ENCODE assay signal across 8 mouse cellular contexts in genomic region chr4:86632556-86632955, GRCm38 (mm10). TPM values are rescaled to one million over a fixed set of nuclear protein-coding genes. Genes with fewer than 3 reads are reported as not detected.
A peak's percentile ranks its signal among the peaks of the same experiment; 100 is the strongest.
DNase-seq lines count a peak whose midpoint lies in the region; ATAC-seq and TF ChIP-seq lines count a peak whose summit lies in the region.
"Not testable (repeated sequence)": the region's sequence is repeated elsewhere in the genome, so short reads cannot be mapped to it uniquely, and the experiment has no call there.

No protein-coding gene starts in this region.

- H3K9ac ChIP-seq in CH12.LX (ENCODE audit: insufficient read depth, low read depth); intestine, embryonic 15.5 days; kidney, embryonic 16.5 days (replicated peaks; ENCODE audit: low read length); lung, embryonic 16.5 days (ENCODE audit: low read length); stomach, postnatal 0 days (ENCODE audit: low read length): not testable (repeated sequence)

- H3K4me1 ChIP-seq in CH12.LX (ENCODE audit: control insufficient read depth in 1 of 2, insufficient read depth in 2 of 2); intestine, embryonic 15.5 days (replicated peaks); kidney, embryonic 16.5 days (ENCODE audit: insufficient read depth, low read length); lung, embryonic 16.5 days (replicated peaks; ENCODE audit: control insufficient read depth, insufficient read depth, low read length); stomach, postnatal 0 days (replicated peaks; ENCODE audit: control insufficient read depth, insufficient read depth): not testable (repeated sequence)

- H3K9me3 ChIP-seq in CH12.LX (replicated peaks; ENCODE audit: low read length); intestine, embryonic 15.5 days; kidney, embryonic 16.5 days (ENCODE audit: low read length); lung, embryonic 16.5 days (ENCODE audit: control insufficient read depth, low read length); stomach, postnatal 0 days (ENCODE audit: control insufficient read depth, low read length): not testable (repeated sequence)

- WGBS in intestine, embryonic 15.5 days = 69% methylated on average over 5 of the region's 5 CpGs
- WGBS in kidney, embryonic 16.5 days = 70% methylated on average over 4 of the region's 5 CpGs
- WGBS in lung, embryonic 16.5 days = 62% methylated on average over 4 of the region's 5 CpGs
- 71% methylated on average over 4 of the region's 5 CpGs for WGBS in stomach, postnatal 0 days

- H3K27me3 ChIP-seq in CH12.LX (replicated peaks); intestine, embryonic 15.5 days (replicated peaks); kidney, embryonic 16.5 days (ENCODE audit: insufficient read depth, low read length); lung, embryonic 16.5 days (ENCODE audit: control insufficient read depth, insufficient read depth, low read depth, low read length); stomach, postnatal 0 days (ENCODE audit: control insufficient read depth, insufficient read depth, low read length): not testable (repeated sequence)

- in situ Hi-C loops in CH12.LX (cut with MboI; ENCODE audit: low pct_ligation_motif_present, low pct_unique_long_range_greater_than_20kb, low sequenced_read_pairs) = not testable (repeated sequence)

- H3K79me2 ChIP-seq in CH12.LX (replicated peaks; ENCODE audit: control insufficient read depth, extremely low read depth, insufficient read depth, poor library complexity, severe bottlenecking) = not testable (repeated sequence)

- not testable (repeated sequence) for H3K36me3 ChIP-seq in CH12.LX (replicated peaks in 1 of 2; ENCODE audit: control insufficient read depth in 1 of 2, insufficient read depth in 1 of 2, low read length in 1 of 2); intestine, embryonic 15.5 days; kidney, embryonic 16.5 days (ENCODE audit: insufficient read depth, low read length); lung, embryonic 16.5 days (ENCODE audit: control insufficient read depth, insufficient read depth, low read length); stomach, postnatal 0 days (ENCODE audit: control insufficient read depth, insufficient read depth, low read length)

- dilution Hi-C loops in CH12.LX (cut with MboI; ENCODE audit: extremely low pct_ligation_motif_present, extremely low pct_unique_long_range_greater_than_20kb, low sequenced_read_pairs) = not testable (repeated sequence)

- not testable (repeated sequence) for TF ChIP-seq RAD21 in CH12.LX (IDR thresholded peaks at IDR 0.05; ENCODE audit: low read depth, low read length)

- not testable (repeated sequence) for DNase-seq in CH12.LX (ENCODE audit: extremely low read depth); stomach, postnatal 0 days (ENCODE audit: low spot score)

- ATAC-seq in cerebellum, adult (ENCODE audit: insufficient number of reproducible peaks, low FRiP score, low TSS enrichment) = peak; percentile 40; the same call in 1 of the 2 replicates
- ATAC-seq in granulocyte monocyte progenitor cell, adult 5-6 weeks (replicated peaks; ENCODE audit: poor library complexity, severe bottlenecking) = peak; percentile 99
- ATAC-seq in intestine, embryonic 15.5 days = peak; percentile 85
- peak; percentile 51; the same call in 1 of the 2 replicates for ATAC-seq in kidney, embryonic 16.5 days (ENCODE audit: low FRiP score, low TSS enrichment)
- ATAC-seq in lung, embryonic 16.5 days (ENCODE audit: low read depth) = peak; percentile 38; the same call in 1 of the 2 replicates
- 0 out of 2 replicates have a peak, but pooled peaks have one; percentile 49 for ATAC-seq in megakaryocyte-erythroid progenitor cell, adult 5-6 weeks (replicated peaks; ENCODE audit: low FRiP score, low TSS enrichment, poor library complexity, severe bottlenecking)
- ATAC-seq in stomach, postnatal 0 days (ENCODE audit: low FRiP score, low TSS enrichment) = peak; percentile 48; the same call in 1 of the 2 replicates

- not testable (repeated sequence) for H3K27ac ChIP-seq in CH12.LX (ENCODE audit: insufficient read depth, low read depth); intestine, embryonic 15.5 days; kidney, embryonic 16.5 days (ENCODE audit: low read length); lung, embryonic 16.5 days (ENCODE audit: low read length); stomach, postnatal 0 days (replicated peaks)

- TF ChIP-seq CTCF in CH12.LX (conservative IDR thresholded peaks at IDR 0.05 in 1 of 2, IDR thresholded peaks at IDR 0.05 in 1 of 2; ENCODE audit: low read depth in 2 of 2, low read length in 2 of 2); stomach, postnatal 0 days (IDR thresholded peaks at IDR 0.05; ENCODE audit: low read depth): not testable (repeated sequence)

- TF ChIP-seq POLR2A in CH12.LX (IDR thresholded peaks at IDR 0.05; ENCODE audit: low read depth, low read length) = not testable (repeated sequence)

- not testable (repeated sequence) for TF ChIP-seq EP300 in CH12.LX (IDR thresholded peaks at IDR 0.05; ENCODE audit: low read length); stomach, postnatal 0 days (optimal IDR thresholded peaks at IDR 0.05)

- H3K4me2 ChIP-seq in CH12.LX (ENCODE audit: insufficient read depth, low read depth, poor library complexity, severe bottlenecking) = peak overlapping the region; percentile 7; the same call in 1 of the 2 replicates
- H3K4me2 ChIP-seq in intestine, embryonic 15.5 days (replicated peaks); kidney, embryonic 16.5 days (replicated peaks; ENCODE audit: low read depth, low read length); lung, embryonic 16.5 days (ENCODE audit: low read depth, low read length); stomach, postnatal 0 days (replicated peaks; ENCODE audit: low read depth): not testable (repeated sequence)

- H3K4me3 ChIP-seq in CH12.LX (replicated peaks in 1 of 3; ENCODE audit: low read depth in 2 of 3, low read length in 2 of 3, poor library complexity in 1 of 3); intestine, embryonic 15.5 days (replicated peaks); kidney, embryonic 16.5 days (ENCODE audit: low read length); lung, embryonic 16.5 days (ENCODE audit: low read length); stomach, postnatal 0 days (ENCODE audit: low read depth, low read length): not testable (repeated sequence)

RNA-seq across cellular contexts. Expression of gene Haus6, which starts 20.7 kb away (rescaled TPM):
- total RNA-seq in CH12.LX (2012; rRNA removed) (35.9 and 39.0 TPM in 2 replicates), CH12.LX (2014; rRNA removed) (23.4 and 25.5 TPM in 2 replicates)
- 23.3 and 26.3 TPM in 2 replicates for polyA plus RNA-seq in CH12.LX (2012; ENCODE audit: insufficient read length, low read depth)
- 22.5 and 23.3 TPM in 2 replicates for total RNA-seq in granulocyte monocyte progenitor cell, adult 5-6 weeks (2014; fragmentation: Nextera tagmentation)
- 28.9 and 32.2 TPM in 2 replicates for total RNA-seq in granulocyte monocyte progenitor cell, adult 5-6 weeks (2017)
- polyA plus RNA-seq in intestine, embryonic 15.5 days (2015; fragmentation: Nextera tagmentation; extraction: Ambion mirVana) = 13.0 and 13.7 TPM in 2 replicates
- polyA plus RNA-seq in kidney, embryonic 16.5 days (2015; fragmentation: Nextera tagmentation; extraction: Ambion mirVana) = 16.0 and 19.1 TPM in 2 replicates
- polyA plus RNA-seq in lung, embryonic 16.5 days (2015; fragmentation: Nextera tagmentation; extraction: Ambion mirVana) = 18.1 and 21.2 TPM in 2 replicates
- total RNA-seq in megakaryocyte-erythroid progenitor cell, adult 5-6 weeks (2014; fragmentation: Nextera tagmentation) = 29.5 and 37.0 TPM in 2 replicates
- 34.7 and 35.2 TPM in 2 replicates for total RNA-seq in megakaryocyte-erythroid progenitor cell, adult 5-6 weeks (2017)
- 3.4 and 4.4 TPM in 2 replicates for polyA plus RNA-seq in stomach, postnatal 0 days (2015; fragmentation: Nextera tagmentation; extraction: Ambion mirVana)

RNA-seq across cellular contexts. Expression of gene Plin2, which starts 37.3 kb away (rescaled TPM):
- total RNA-seq in CH12.LX (2012; rRNA removed) (28.9 and 44.9 TPM in 2 replicates), CH12.LX (2014; rRNA removed) (13.4 and 13.6 TPM in 2 replicates)
- 22.9 and 25.6 TPM in 2 replicates for polyA plus RNA-seq in CH12.LX (2012; ENCODE audit: insufficient read length, low read depth)
- 51.6 and 63.3 TPM in 2 replicates for total RNA-seq in granulocyte monocyte progenitor cell, adult 5-6 weeks (2014; fragmentation: Nextera tagmentation)
- total RNA-seq in granulocyte monocyte progenitor cell, adult 5-6 weeks (2017) = 73.6 and 73.7 TPM in 2 replicates
- 144 and 164 TPM in 2 replicates for polyA plus RNA-seq in intestine, embryonic 15.5 days (2015; fragmentation: Nextera tagmentation; extraction: Ambion mirVana)
- 68.9 and 77.0 TPM in 2 replicates for polyA plus RNA-seq in kidney, embryonic 16.5 days (2015; fragmentation: Nextera tagmentation; extraction: Ambion mirVana)
- 152 and 162 TPM in 2 replicates for polyA plus RNA-seq in lung, embryonic 16.5 days (2015; fragmentation: Nextera tagmentation; extraction: Ambion mirVana)
- 60.3 and 71.1 TPM in 2 replicates for total RNA-seq in megakaryocyte-erythroid progenitor cell, adult 5-6 weeks (2014; fragmentation: Nextera tagmentation)
- 80.0 and 80.6 TPM in 2 replicates for total RNA-seq in megakaryocyte-erythroid progenitor cell, adult 5-6 weeks (2017)
- 50.7 and 57.8 TPM in 2 replicates for polyA plus RNA-seq in stomach, postnatal 0 days (2015; fragmentation: Nextera tagmentation; extraction: Ambion mirVana)

RNA-seq across cellular contexts. Expression of gene Rraga, which starts 57.1 kb away (rescaled TPM):
- total RNA-seq in CH12.LX (2012; rRNA removed) (12.3 and 13.6 TPM in 2 replicates), CH12.LX (2014; rRNA removed) (29.3 and 38.3 TPM in 2 replicates)
- polyA plus RNA-seq in CH12.LX (2012; ENCODE audit: insufficient read length, low read depth) = 87.3 and 96.2 TPM in 2 replicates
- 11.2 and 16.4 TPM in 2 replicates for total RNA-seq in granulocyte monocyte progenitor cell, adult 5-6 weeks (2014; fragmentation: Nextera tagmentation)
- total RNA-seq in granulocyte monocyte progenitor cell, adult 5-6 weeks (2017) = 9.5 and 11.8 TPM in 2 replicates
- polyA plus RNA-seq in intestine, embryonic 15.5 days (2015; fragmentation: Nextera tagmentation; extraction: Ambion mirVana) = 64.0 and 69.8 TPM in 2 replicates
- polyA plus RNA-seq in kidney, embryonic 16.5 days (2015; fragmentation: Nextera tagmentation; extraction: Ambion mirVana) = 109 and 121 TPM in 2 replicates
- 97.0 and 98.6 TPM in 2 replicates for polyA plus RNA-seq in lung, embryonic 16.5 days (2015; fragmentation: Nextera tagmentation; extraction: Ambion mirVana)
- 26.8 and 36.0 TPM in 2 replicates for total RNA-seq in megakaryocyte-erythroid progenitor cell, adult 5-6 weeks (2014; fragmentation: Nextera tagmentation)
- total RNA-seq in megakaryocyte-erythroid progenitor cell, adult 5-6 weeks (2017) = 6.0 and 11.4 TPM in 2 replicates
- polyA plus RNA-seq in stomach, postnatal 0 days (2015; fragmentation: Nextera tagmentation; extraction: Ambion mirVana) = 49.3 and 63.3 TPM in 2 replicates

Comparison
In these comparisons a context has a peak if more than half of its experiments do, and no peak if none do; other contexts are left out.
1. ATAC-seq: peak in every context shown above with its lines; median percentile 99 in granulocyte monocyte progenitor cell, adult 5-6 weeks; 85 in intestine, embryonic 15.5 days; 51 in kidney, embryonic 16.5 days; 49 in megakaryocyte-erythroid progenitor cell, adult 5-6 weeks; 48 in stomach, postnatal 0 days; 40 in cerebellum, adult; 38 in lung, embryonic 16.5 days.